Mouse (Mus musculus): Measurements from ENCODE around the gene Prcp. TPM values are rescaled to one million over a fixed set of nuclear protein-coding genes. Genes with fewer than 3 reads are reported as not detected.

Gene Prcp
- polyA plus RNA-seq, 1 experiment from 2014 or later, result 19.1 TPM

- H3K27me3 ChIP-seq, result no peaks in the 10 kb centered on the region
- no peak overlapping the region for H3K27ac ChIP-seq
- no peak for ATAC-seq (replicated peaks; ENCODE audit: insufficient number of reproducible peaks, insufficient read depth, low FRiP score, low read depth)
- H3K4me3 ChIP-seq, result no peak overlapping the region
- H3K4me2 ChIP-seq, result no peak overlapping the region
- H3K9me3 ChIP-seq (replicated peaks), result no peaks in the 10 kb centered on the region
- no peak overlapping the region for H3K9ac ChIP-seq
- H3K36me3 ChIP-seq, result no peaks in the 10 kb centered on the region
- H3K4me1 ChIP-seq (replicated peaks), result no peaks in the 10 kb centered on the region
- WGBS, result 29% methylated on average over 2 of the region's 2 CpGs
Observed at GRCm38 (mm10) chr7:92980741-92981140, 106.5 kb downstream of the Prcp start.

GRCm38 (mm10) chr7:92981864-92982263, 107.6 kb downstream of the Prcp start:
- Histone ChIP-seq H3K27me3 (no peaks in the 10 kb centered on the region), H3K4me3 (no peak overlapping the region), H3K27ac (no peak overlapping the region), H3K9me3 (replicated peaks) (no peaks in the 10 kb centered on the region), H3K36me3 (no peaks in the 10 kb centered on the region), H3K9ac (no peak overlapping the region), H3K4me1 (replicated peaks) (no peaks in the 10 kb centered on the region), H3K4me2 (no peak overlapping the region)
- WGBS, result 27% methylated on average over 2 of the region's 2 CpGs
- ATAC-seq (replicated peaks; ENCODE audit: insufficient number of reproducible peaks, insufficient read depth, low FRiP score, low read depth), result 0 out of 2 replicates have a peak, but pooled peaks have one; percentile 50

Other genes with a start within 250 kb of the Prcp start
- gene Ankrd42, start 237.3 kb upstream of the Prcp start, polyA plus RNA-seq (2015; fragmentation: Nextera tagmentation; extraction: Ambion mirVana), result 2.8 and 3.8 TPM in 2 replicates
- 13.7 and 16.1 TPM in 2 replicates for gene Pcf11, start 204.5 kb upstream of the Prcp start, polyA plus RNA-seq (2015; fragmentation: Nextera tagmentation; extraction: Ambion mirVana)
- 8.3 and 10.4 TPM in 2 replicates for gene Rab30, start 132.9 kb upstream of the Prcp start, polyA plus RNA-seq (2015; fragmentation: Nextera tagmentation; extraction: Ambion mirVana)
- gene Ddias, start 223 bp upstream of the Prcp start, polyA plus RNA-seq (2015; fragmentation: Nextera tagmentation; extraction: Ambion mirVana), result 8.2 and 9.0 TPM in 2 replicates
- 3.1 and 4.5 TPM in 2 replicates for gene Fam181b, start 205.4 kb downstream of the Prcp start, polyA plus RNA-seq (2015; fragmentation: Nextera tagmentation; extraction: Ambion mirVana)

All from heart, embryonic 15.5 days (tissue).